Mouse (Mus musculus) Patski (cell line): ENCODE data around the gene Ucp3. TPM values are rescaled to one million over a fixed set of nuclear protein-coding genes. Genes with fewer than 3 reads are reported as not detected.

ENCODE experiments used
- ATAC-seq: fragments of 100-300 bp; one replicate; pipeline ENCODE4 v1.8.0; 2021
- CTCF ChIA-PET: fragments of 350-600 bp; sonication (Branson Sonifier 250); formaldehyde crosslinking; loops from one replicate; lab custom pipeline; 2022; ENCODE audit warnings: inconsistent platforms; lab: Charles Lee
- POLR2A ChIA-PET: fragments of 350-600 bp; sonication (Branson Sonifier 250); formaldehyde crosslinking; loops from one replicate; lab custom pipeline; 2022; ENCODE audit warnings: antibody characterized with exemption, inconsistent platforms; lab: Charles Lee
- DNase-seq: peaks from one replicate; pipeline ENCODE4 v3.0.0-alpha.2; 2011; ENCODE audit warnings: low read depth, low spot score
- H3K27me3 ChIP-seq: fragments of 371-371 bp; one replicate; pipeline ENCODE4 v1.5.1; 2021
- CTCF ChIP-seq: fragments of 100-300 bp; IDR thresholded peaks from one replicate; pipeline ENCODE4 v1.5.1; 2021
- in situ Hi-C: fragments of 300-500 bp; cut with MboI; formaldehyde crosslinking; loops from 3 replicates; pipeline ENCODE4 v1.11.1; 2018; ENCODE audit warnings: low pct_unique_long_range_greater_than_20kb, mixed read lengths
- polyA plus RNA-seq: library from polyadenylated mRNA; unstranded; gene quantifications from one replicate; pipeline ENCODE4 v1.2.3, GENCODE M21; 2021

The Ucp3 gene
- polyA plus RNA-seq, 1 experiment from 2014 or later = 0.06 TPM

DNA sequence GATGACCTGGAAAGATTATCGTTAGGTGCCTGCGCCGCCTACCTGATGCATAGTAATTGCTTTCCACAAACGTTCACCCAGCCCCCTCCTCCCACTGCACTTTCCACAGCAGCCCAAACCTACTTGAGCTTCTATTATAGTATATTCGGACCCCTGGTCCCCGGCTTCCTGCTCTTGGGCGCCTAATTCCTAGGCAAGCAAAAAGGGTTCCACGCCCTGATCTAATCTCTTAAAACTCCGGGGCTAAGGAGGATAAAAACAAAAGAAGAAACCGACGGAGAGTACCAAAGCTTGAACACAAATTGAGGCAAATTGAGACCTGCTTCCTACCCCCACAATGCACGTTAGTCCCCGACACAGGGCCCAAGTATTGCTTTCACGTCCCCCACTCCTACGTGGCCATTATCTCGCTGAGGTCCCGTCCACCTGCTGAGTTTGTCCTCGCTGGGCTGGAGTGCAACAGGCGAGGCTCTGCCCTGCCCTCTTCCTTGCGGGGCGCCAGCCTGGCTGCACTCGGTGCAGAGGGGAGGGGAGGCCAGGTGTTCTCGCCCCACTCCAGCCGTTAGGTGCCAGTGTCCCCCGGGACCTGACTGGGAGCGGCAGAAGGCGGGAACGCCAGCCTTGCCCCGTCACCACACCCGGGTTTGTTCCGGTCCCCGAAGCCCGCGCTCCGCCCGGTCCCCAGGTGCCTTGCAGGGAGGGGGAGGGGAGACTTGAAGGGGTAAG lies 19.8 kb downstream of the Ucp3 start:
- H3K27me3 ChIP-seq = no peaks in the 10 kb centered on the region
- no peak for ATAC-seq
- in situ Hi-C loops = no loop called here
- ChIA-PET POLR2A (no interaction called here), CTCF (no interaction called here)
- DNase-seq = no peak
- no peak for TF ChIP-seq CTCF

DNA sequence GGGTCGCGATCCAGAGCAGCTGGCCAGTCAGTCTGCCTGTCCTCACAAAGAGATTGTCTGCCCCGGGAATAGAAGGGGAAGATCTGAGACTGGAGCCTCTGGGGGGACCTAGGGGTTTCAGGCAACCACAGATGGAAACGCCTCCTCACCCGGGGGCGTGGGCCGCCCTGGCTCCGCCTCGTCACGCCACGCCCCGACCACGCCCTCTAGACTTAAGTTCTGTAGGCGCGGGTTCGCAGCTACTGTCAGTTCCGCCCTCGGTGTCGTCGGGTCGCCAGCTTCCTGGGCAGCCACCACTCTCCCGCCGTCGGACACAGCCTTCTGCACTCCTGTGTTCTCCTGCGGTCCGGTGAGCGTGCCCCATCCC lies 20.3 kb downstream of the Ucp3 start, which contains the start of gene Ucp2:
Ucp2 (plus strand) TSS at position 221 of the 367 bp plus-strand sequence.
- CTCF ChIA-PET = no interaction called here
- DNase-seq = no peak
- ATAC-seq = no peak
- H3K27me3 ChIP-seq = no peaks in the 10 kb centered on the region
- in situ Hi-C loops = no loop called here
- no peak for TF ChIP-seq CTCF
- POLR2A ChIA-PET = no interaction called here

DNA sequence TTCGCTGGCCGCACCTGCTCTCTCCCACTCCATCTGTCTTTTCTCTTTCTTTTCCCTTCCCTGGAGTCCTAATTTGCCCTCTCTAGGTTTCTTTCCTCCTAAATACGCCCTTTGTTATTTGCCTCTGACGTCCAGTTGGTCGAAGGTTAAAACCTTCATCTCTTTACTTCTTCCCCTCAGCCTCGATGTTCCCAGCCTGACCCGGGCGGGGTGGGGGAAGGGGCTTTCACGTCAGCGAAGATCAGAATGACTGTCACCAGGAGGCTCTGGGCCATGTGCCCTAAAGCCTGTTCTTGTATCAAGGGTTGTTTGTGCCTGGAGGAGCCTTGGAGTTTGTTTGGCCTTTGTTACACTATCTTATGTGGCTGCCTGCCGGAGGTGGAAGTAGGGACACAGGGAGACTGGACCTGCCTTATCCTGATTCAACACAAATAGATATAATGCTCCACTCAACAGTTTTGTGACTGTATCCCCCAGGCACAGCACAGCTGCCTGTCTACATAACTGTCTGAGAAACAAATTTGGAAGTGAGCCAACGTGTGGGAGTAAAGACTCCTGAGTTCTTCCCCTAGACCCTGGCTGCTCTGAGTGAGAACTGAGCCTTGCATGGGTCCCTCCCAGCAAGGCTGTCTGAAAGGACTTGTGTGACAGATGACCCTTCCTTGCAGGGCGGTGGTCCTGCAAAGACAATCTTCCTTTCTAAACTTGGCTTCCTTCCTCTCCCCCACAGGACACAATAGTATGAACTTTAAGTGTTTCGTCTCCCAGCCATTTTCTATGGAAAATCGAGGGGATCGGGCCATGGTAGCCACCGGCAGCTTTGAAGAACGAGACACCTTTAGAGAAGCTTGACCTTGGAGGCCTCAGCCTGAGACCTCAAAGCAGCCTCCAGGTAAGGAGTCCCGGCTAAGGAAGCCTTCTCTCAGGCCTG lies 21.0 kb downstream of the Ucp3 start:
- ChIA-PET CTCF (interaction anchor here (1.1 kb wide), 1 partner anchor 13 kb away, joined by 3 read pairs; no protein-coding TSS in a partner anchor), POLR2A (no interaction called here)
- TF ChIP-seq CTCF = no peak
- no peaks in the 10 kb centered on the region for H3K27me3 ChIP-seq
- in situ Hi-C loops = no loop called here
- DNase-seq = peak; percentile 41
- ATAC-seq = peak; percentile 17

DNA sequence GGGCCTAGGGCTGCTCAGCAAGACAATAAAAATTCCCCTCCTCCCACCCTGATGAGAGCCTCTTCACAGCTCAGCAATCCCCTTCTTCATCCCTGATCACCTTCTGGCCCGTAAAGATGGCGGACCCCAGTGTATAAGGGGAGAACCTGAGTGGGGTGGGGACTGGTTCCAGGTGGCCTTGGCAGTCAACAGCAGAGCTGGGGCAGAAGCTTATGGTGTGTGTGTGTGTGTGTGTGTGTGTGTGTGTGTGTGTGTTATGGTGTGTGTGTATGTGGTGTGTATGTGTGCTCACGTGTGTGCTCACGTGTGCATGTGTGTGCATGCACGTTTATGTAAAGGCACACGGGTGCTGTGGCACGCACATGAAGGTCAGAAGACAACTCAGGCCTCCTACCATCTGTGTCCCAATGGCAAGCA lies 21.6 kb downstream of the Ucp3 start:
- ChIA-PET POLR2A (no interaction called here), CTCF (interaction anchor here (1.1 kb wide), 1 partner anchor 12 kb away, joined by 3 read pairs; no protein-coding TSS in a partner anchor)
- H3K27me3 ChIP-seq = no peaks in the 10 kb centered on the region
- no peak for TF ChIP-seq CTCF
- ATAC-seq (no peak), DNase-seq (no peak)
- in situ Hi-C loops = no loop called here

DNA sequence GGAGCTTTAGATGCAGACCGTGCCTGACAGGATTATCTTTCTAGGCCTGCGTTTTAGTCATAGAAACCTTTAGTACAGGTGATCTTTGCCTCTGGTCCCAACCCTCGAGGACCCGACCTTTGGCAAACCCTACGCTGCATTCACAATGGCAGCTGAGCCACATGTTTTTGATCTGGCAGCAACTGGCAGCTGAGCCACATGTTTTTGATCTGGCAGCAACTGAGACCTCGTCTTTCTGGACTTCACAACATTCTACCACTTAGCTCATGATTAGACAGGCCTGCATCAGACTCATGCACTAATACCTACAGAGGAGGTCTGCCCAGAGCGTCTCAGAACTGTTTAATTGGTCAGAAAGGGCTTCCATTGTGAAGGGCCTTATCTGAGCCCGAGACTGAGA lies 22.3 kb downstream of the Ucp3 start:
- H3K27me3 ChIP-seq = no peaks in the 10 kb centered on the region
- no peak for TF ChIP-seq CTCF
- DNase-seq (no peak), ATAC-seq (no peak)
- CTCF ChIA-PET = interaction anchor here (1.1 kb wide), 1 partner anchor 12 kb away, joined by 3 read pairs; no protein-coding TSS in a partner anchor
- POLR2A ChIA-PET = interaction anchor here (0.7 kb wide), 1 partner anchor 122 kb away, joined by 3 read pairs; no protein-coding TSS in a partner anchor
- in situ Hi-C loops = no loop called here

DNA sequence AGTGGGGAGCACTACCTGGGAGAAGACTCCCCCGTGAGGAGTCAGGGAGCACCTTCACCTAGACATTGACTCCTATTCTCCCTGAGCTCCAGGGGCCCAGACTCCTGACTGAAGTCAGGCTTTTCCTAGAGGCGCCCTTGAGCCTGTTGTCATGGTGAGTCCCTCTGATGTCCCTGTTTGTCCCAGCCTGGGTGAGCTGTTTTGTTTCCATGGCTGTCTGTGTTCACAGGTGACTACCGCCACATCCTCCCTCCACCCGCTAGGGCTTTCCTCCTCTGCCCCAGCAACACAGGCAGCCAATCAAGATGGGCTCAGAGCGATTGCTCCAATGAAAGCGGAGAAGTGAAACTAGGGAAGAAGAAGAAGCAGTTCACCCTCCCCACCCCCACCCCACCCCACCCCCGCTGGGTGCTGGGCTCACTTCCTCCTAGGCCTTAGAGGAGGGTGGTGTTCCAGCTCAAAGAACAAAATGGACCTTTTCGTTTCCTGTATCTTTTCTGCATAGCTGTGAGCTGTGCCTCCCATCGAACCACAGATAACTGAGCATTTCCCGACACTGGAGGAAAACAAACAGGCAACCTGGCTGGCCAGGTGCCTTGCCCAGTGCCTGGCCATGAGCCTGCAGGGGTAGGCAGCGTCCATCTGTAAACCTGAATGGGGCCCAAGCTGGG lies 22.9 kb downstream of the Ucp3 start:
- TF ChIP-seq CTCF = no peak

DNA sequence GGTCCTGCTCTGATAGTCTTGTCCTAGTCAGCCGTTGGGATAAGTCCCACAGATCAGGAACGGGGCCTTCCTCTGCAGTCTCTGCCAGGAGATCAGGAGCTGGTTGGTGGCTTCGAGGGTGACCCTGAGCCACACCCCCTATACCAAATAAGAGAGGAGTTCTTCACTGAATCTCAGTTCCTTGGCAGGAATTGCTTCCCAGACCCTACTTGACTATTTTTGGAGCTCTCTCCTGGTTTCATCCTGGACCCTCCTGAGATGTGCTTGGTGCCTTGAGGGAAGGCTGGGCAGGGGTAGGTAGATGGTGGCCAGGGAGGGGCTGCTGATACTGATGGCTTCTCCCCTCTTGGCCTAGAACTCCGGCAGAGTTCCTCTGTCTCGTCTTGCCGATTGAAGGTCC lies 23.6 kb downstream of the Ucp3 start:
- ChIA-PET POLR2A (no interaction called here), CTCF (no interaction called here)
- DNase-seq = no peak
- in situ Hi-C loops = no loop called here
- ATAC-seq = no peak
- H3K27me3 ChIP-seq = no peaks in the 10 kb centered on the region
- TF ChIP-seq CTCF = no peak

More for the DNA sequence above, 22.9 kb downstream of the Ucp3 start:
- H3K27me3 ChIP-seq = no peaks in the 10 kb centered on the region
- in situ Hi-C loops = no loop called here
- ChIA-PET POLR2A (no interaction called here), CTCF (no interaction called here)
- DNase-seq (no peak), ATAC-seq (peak; percentile 18)

DNA sequence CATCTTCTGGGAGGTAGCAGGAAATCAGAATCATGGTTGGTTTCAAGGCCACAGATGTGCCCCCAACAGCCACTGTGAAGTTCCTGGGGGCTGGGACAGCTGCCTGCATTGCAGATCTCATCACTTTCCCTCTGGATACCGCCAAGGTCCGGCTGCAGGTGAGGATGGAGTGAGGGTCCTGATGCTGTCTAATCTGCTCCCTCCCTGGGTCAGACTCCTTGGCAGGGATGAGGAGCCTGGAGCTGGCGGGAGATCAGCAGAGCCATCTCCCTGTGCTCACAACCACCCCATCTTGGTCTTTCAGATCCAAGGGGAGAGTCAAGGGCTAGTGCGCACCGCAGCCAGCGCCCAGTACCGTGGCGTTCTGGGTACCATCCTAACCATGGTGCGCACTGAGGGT lies 24.0 kb downstream of the Ucp3 start:
- TF ChIP-seq CTCF = no peak
- H3K27me3 ChIP-seq = no peaks in the 10 kb centered on the region
- no peak for DNase-seq
- POLR2A ChIA-PET = no interaction called here
- CTCF ChIA-PET = interaction anchor here (0.8 kb wide), 1 partner anchor 24 kb away, joined by 3 read pairs; no protein-coding TSS in a partner anchor
- in situ Hi-C loops = no loop called here
- no peak for ATAC-seq

DNA sequence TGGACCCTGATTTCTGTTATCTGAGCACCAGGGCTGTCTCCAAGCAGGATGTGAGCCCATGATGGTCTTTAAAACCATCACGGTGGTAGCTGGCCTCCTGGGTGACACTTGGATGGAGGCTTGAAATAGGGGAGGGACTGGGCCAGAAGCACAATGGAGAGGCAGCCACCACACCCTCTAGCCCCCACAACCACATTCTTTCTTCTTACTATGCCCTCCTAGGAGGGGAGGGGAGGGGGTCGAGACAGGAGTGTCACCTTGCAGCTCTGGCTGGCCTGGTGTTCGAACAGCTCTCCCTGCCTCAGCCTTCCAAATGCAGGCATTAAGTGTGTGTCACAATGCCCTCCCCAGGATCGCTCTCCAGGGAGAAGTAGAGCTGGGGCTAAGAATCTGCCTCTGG lies 24.6 kb downstream of the Ucp3 start:
- ChIA-PET POLR2A (no interaction called here), CTCF (interaction anchor here (0.8 kb wide), 1 partner anchor 23 kb away, joined by 3 read pairs; no protein-coding TSS in a partner anchor)
- ATAC-seq (no peak), DNase-seq (no peak)
- in situ Hi-C loops = no loop called here
- TF ChIP-seq CTCF = no peak
- H3K27me3 ChIP-seq = no peaks in the 10 kb centered on the region

DNA sequence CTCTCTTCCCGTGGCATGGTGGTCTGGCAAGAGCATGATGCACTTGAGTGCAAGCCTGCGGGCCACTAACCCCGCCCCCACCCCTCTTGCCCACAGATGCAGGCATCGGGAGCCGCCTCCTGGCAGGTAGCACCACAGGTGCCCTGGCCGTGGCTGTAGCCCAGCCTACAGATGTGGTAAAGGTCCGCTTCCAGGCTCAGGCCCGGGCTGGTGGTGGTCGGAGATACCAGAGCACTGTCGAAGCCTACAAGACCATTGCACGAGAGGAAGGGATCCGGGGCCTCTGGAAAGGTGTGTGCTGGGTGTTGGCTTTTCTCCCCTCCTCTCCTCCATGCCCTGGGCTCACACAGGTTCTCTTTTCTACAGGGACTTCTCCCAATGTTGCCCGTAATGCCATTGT lies 25.2 kb downstream of the Ucp3 start:
- no peak for TF ChIP-seq CTCF
- ATAC-seq = no peak
- ChIA-PET CTCF (interaction anchor here (0.8 kb wide), 1 partner anchor 23 kb away, joined by 3 read pairs; no protein-coding TSS in a partner anchor), POLR2A (no interaction called here)
- no peaks in the 10 kb centered on the region for H3K27me3 ChIP-seq
- in situ Hi-C loops = no loop called here
- no peak for DNase-seq
